Mouse (Mus musculus): Measurements from ENCODE around the gene Qsox2.

Gene Qsox2

DNA sequence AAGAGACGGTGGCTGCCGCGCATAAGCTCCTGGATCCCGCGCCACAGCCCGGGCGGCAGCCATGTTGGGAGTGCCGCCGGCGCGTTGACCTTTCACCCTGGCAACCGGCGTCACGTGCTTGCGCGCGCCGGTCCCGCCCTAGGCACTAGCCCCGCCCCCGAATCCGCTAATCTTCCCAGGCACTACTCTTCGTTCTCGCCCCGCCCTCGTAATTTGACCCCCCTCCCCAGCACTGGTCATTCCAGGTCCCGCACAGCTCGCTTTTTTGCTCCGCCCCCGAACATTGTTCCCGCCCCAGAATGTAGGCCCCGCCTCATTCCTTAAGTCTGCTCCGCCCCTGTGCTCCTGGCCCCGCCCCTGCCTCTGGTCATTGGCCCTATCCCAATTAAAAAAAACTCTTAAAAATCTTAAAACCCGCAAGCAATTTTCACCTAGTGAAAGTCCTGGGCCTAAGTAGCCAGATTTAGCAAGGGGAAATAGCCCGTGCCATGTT, at the start of gene Qsox2:
TSS of gene Qsox2 (minus strand) at position 236 of the 493 bp plus-strand sequence.
- DNase-seq (ENCODE audit: low spot score): peak; percentile 61

DNA sequence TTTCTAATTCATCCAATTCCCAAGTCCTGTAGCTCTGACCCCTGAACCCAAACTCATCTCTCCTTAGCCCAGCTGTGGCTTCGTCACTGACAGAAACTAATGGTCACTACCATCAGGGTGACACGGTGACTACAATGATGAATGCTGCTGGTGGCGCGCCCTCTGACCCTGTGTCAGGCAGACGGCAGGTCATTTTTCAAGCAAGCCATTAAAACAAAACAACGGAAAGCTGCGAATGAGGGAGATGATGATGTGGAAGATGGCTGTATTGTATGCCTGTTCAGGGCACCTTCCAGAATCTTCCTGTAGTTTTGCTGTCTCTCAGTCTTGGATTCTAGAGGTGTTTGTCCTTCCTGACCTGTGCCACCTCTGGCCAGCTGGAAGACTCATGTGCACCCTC, 49.1 kb upstream of the Qsox2 start:
- no peak for DNase-seq (ENCODE audit: low spot score)

DNA sequence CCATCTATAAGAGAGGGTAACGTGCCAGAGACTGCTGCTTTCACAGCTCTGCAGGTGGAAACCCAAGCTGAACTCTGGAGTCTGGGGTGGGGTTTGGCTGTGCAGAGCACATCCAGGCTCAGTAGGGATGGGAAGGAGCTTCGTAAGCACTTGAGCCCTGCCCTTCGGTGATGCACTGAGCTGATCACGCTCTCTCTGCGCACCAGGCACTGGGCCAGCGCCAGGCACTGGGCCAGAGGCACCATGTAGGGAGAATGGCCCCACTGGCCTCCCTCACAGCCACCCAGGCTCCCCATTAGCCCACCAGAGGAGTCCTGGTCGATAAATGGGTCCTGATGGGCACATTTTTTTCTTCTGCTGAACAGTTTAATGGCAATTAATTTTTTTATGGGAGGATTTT, 48.5 kb upstream of the Qsox2 start:
- DNase-seq (ENCODE audit: low spot score): no peak

DNA sequence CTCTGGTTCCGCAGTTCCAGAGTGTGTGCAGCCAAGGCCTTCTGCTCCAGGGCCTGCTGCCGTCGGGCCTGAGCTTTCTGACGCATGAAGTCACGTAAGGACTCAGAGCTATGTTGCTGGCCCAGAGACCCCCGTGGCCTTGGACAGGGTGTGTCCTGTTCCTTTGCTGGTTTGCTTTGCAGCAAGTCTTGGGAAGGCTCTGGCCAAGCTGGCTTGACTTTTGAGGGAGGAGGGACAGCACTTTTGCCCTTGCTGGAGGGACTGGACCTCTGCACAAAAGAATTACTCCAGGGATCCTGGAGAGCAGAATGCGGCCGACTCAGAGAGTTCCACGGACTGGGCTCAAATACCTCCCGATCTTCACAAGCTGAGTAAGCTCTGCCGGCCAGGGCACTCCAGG, 43.3 kb upstream of the Qsox2 start:
- no peak for DNase-seq (ENCODE audit: low spot score)

DNA sequence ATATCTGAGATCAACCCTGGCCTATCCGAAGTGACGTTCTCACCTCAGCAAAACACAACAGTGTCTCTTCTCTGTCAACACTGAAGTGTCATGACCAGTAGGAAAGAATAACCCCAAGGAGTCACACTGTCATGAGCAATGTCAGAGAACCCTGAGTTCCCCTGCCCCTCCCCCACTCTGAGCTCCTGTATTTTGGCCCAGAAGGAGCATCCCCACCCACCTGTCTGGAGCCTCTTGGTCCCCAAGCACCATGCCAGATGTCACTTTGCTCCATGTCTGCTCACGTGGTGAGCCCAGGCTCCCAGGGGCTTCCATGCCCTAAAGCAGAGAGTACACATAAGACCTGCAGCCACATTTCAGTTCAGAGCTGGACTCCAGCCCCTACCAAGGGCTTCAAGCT, 42.4 kb upstream of the Qsox2 start:
- DNase-seq (ENCODE audit: low spot score): no peak

DNA sequence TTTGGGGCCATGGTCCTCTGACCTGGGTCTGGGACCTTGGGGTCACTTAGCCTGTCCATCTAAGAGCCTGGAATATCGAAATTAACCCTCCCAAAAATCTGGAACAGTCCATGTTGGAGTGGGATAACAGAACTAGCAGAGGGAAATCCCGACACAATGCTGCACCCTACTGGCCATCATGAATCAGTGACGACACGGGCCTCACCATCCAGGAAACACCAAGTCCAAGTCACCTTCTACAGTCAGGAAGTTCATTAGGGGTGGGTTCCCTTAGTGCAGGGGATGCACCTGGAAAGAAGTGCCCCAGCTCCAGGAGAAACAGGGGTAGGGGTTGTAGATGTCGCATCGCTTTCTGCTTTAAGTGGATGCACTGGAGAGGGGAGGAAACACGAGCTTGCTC, 36.3 kb upstream of the Qsox2 start:
- peak; percentile 29 for DNase-seq (ENCODE audit: low spot score)

DNA sequence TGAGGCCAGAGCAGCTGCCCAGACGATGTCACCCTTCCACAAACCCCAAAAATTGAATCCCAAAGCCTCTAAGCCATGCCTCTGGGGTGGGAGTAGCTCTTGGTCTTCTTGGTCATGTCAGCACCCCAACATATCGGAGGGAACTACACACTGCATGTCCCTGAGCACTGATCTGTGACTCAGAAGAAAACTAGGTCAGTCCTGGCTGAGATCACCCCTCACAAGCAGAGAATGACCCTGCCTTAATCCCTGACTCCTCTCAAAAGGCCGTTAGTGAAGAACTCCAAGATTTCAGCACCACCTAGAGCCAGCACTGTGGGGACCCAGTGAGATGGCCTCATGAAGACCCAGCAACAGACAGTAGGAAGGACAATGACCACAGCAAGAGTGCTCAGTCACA, 30.9 kb upstream of the Qsox2 start:
- no peak for DNase-seq (ENCODE audit: low spot score)

DNA sequence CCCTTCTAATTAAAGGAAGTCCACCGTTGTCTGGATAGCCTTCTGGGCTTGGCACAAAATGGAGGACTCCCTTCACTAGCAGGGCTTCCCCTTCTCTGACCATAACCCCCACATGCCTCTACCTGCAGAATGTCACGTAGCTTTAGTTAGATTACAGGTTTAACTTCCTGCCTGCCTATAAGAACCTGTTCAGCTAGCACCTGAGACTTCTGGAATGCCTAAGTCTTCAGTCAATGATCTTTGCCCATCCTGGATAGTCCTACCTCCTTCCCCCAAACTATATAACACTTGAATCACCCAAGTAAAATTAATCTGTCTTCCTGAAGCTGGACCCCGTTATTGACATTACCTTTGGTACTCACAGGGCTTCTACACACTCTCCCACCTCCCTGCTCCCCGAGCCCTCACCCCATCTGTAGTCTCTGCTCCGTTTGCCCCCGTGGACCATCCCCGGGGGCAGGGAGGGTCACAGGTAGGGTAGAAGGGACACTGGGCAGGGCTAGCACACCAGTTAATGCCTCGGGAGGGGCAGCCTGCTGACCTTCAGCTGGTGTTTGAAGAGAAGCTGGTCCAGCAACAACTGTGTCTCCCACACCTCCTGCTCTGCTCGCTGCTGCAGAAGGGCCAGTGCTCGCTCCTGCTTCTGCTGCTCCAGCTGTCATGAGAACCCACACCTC, 28.9 kb upstream of the Qsox2 start:
- no peak for DNase-seq (ENCODE audit: low spot score)

DNA sequence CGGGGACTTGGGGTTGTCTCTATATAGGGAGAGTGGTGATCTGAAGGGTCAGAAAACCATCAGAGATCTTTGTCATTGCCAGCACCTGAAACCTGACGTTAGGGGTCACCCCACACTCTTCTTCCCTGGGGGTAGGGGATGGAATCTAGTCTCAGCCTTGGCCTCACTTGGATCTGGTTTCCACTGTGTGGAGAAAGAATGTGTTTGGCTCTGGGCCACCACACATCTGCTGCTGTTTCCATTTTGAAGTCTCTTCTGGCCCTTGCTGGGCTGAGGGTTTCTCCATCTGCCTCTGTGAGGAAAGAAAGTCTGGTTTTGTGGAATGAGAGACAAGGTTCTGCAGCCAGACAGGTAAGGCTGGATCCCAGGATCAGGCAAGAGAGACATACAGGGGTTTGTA, 27.8 kb upstream of the Qsox2 start:
- DNase-seq (ENCODE audit: low spot score): no peak

DNA sequence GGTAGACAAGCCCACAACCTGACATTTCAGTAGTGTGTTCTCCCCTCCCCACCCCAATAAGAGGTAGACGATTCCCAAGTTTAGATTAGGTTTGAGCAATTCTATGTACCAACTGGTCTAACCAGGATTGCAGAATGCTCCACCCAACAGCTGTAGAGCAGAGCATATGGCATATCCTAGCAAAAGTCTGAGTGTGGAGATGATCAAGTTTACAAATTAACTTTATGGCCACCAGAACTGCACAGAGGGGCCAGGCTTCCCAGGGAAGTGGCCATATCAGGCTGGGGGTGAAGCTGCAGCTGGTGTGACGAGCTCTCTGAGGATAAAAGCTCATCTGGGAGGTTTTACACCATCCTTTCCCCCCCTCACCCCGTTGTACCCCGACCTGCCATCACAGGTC, 27.3 kb upstream of the Qsox2 start:
- no peak for DNase-seq (ENCODE audit: low spot score)

DNA sequence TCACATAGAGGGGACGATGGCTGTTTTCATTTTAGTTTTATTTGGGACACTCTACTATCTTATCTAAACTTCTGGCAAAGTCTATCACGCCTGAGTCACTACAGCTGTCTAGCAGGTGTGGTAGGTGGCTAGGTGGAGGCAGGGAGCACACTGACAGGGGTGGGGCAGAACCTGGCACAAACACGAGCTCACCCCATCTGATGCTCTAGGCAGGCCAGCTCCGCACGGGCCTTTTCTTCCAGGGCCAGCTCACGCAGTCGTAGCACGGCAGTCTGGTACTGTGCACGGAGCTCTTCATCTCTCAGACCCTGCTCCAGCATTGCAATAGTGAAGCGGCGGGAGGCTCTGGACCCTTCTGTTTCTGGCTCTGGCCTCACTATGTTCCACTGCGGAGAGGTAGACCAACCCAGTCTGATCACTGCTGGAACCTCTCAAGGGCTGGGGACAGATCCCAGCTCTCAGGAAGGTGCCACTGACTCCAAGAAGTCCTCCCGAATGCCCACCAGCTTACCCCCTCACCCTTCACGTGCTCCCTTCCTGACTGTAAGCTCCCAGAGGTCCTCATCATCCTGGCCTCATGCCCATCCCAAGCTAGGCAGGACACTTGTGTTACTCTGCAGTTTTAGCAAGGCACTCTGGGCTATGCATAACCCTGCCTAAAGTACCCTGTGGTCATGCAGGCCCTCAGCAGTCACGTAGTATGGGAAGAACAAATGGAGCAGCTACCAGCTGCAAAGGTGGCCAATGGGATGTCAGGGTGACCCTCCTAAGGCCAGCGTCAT, 20.2 kb upstream of the Qsox2 start:
- DNase-seq (ENCODE audit: low spot score): no peak

DNA sequence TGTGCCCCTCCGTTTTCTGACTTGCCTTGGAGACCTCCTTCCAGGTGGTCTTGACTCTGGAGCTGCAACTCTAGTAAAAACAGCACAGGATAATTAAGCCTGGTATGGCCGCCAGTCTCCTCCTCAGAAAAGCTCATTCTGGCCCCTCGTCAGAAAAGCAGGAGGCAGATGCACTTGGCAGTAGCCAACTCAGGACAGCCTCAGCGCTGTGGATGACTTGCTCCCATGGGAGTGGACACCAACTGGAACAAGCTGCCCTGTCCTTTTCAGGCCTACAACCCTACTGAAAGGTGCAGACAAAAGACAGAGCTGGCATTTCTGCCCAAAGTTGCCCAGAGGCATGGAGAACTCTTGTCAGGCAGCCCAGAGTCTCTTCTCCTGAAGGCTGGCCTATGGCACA, 17.5 kb upstream of the Qsox2 start:
- DNase-seq (ENCODE audit: low spot score): no peak

DNA sequence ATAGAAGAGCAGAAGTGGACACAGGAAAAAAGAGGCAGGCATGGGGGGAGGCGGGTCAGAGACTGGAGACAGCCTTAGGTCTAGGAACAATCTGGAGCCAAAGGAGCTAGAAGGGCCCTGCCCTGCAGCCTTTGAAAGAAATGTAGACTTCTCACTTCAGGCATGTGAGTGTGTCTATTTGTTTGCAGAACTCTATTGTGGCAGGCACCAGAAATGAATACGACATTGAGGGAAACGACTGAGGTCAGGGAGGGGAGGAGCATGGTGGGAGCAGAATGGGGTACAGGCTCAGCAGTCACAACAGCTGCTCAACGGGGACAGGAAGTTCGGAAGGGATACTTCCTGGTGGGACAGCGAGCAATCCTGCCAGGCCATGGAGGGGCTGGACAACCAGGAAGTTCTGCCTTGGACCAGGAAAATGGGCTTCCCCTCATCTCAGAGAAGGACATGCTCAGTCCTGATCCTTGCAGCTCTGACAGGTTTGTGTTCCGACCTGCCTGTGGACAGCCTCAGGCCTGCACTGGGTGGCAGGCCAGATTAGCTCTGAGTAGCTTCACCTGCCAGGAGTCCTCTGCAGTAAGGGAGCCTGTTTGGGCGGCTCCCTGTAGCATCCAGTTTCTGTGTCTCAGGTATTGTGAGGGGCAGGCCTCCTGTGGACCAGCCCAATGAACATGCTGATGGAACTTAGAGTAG, 15.3 kb upstream of the Qsox2 start:
- no peak for DNase-seq (ENCODE audit: low spot score)

DNA sequence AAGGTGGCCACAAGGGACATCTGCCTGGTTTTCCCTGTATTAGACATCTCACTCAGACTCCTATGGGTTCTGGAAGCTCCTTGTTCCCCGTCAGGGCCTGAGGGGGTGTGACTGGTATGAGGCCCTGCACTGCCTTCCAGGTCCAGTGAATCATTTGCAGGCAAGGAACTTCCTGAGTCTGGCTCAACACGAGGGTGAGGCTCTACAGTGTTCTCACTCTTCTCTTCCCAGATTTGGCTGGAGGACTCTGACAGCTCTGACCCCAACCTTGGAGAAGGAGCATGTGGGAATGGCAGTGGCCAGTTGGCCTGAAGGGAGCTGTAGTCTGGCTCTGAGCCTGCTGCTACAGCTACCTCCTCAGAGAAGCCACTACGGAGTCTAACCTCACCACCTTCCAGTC, 10.2 kb upstream of the Qsox2 start:
- no peak for DNase-seq (ENCODE audit: low spot score)

DNA sequence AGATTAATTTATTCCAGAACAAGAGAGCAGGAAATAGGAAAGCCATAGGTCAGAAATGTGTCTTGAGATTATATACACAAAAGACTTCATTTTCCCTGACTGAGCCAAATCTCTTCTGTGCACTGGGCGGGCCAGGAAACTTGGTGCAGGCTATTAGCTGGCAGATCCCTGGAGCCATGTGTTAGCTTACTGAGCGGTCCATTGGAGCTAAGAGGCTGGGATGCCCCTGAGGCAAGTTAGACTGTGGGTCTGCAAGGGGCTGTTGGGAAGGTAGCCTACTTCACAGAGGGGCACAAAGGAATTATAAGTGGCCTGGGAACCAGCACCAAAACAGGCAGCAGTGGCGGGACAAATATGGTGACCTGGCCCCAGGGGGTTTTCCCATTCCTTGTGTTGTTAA, 3.5 kb upstream of the Qsox2 start:
- DNase-seq (ENCODE audit: low spot score): no peak

DNA sequence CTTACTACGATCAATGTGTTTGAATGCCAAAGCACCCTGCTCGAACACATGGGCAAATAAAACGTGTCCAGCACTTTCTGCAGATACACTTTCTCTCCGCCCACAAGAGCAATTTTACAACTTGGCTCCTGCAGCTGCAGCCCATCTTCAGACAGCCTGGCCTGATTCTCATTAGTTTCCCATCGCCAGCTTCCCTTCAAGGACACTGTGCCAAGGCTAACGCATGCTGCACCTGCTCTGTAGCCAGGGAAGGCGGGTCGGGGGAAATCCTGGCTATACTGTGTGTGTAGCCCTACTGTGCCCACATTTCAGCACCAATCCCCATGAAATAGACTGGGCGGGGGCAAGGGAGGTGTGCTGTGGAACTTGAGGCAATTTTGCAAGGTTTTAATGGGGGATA, 3.0 kb upstream of the Qsox2 start:
- no peak for DNase-seq (ENCODE audit: low spot score)

DNA sequence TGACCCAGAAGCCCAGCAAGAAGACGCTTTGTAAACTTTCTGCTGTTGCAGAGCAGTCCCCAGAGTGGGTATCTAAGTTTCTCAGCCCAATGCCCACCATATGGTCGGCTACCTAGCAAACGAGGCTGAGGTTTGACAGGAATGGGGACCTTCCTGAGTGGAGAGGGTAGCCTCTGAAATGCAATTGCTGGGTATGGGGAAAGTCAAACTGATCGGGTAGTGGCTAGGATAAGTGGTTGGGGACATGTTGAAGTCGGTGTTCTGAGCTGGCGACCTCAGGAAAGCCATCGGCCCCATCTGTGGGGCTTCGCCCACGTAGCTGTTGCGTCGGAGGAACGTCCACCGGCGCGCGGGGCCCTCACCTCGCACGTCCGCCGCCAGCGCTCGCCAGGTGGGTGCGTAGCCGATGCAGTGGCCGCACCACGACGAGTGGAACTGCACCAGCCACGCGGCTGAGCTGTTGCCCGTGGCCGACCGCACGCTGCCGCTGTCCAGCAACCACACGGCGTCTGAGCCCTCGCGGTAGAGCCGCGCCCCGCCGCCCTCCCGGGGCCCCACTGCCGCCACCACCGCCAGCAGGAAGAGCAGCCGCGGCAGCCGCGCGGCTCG, 540 bp downstream of the Qsox2 start:
- DNase-seq (ENCODE audit: low spot score): no peak

DNA sequence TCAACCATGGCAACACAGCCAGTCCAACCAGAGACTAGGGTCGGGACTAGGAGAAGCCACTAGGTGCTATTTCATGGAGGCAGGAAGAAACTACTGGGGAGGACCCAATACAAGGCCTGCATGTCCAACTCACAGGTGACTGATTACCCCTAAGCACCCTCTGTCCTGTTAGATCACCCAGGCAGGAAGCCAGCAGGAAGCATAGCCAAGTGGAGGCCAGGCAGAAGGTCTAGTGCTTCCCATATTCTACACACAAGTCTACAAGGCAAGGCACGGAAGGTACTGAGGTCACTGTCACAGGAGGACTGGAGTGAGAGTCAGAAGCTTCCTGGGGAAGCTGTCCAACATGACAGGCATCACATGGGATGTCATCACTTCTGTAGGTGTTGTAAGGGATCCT, 2.6 kb downstream of the Qsox2 start:
- DNase-seq (ENCODE audit: low spot score): no peak

DNA sequence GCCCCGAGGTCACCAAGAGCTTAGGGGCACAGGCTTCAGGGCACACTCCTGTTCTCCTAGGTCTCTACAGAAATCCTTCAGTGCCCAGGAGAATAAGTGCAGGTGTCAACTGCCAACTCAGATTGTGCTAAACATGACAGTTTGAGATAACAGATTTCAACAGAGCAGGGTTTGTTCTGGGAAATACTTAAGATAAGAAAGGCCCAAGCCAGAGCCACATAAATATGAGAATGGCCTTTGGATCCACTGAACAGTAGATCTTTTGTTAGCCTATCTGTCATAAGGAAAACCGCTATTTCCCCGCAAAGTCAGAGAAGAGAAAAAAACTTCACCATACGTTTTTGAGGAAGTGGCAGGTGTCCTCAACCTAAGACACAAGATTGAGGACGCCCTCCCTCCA, 3.1 kb downstream of the Qsox2 start:
- no peak for DNase-seq (ENCODE audit: low spot score)

DNA sequence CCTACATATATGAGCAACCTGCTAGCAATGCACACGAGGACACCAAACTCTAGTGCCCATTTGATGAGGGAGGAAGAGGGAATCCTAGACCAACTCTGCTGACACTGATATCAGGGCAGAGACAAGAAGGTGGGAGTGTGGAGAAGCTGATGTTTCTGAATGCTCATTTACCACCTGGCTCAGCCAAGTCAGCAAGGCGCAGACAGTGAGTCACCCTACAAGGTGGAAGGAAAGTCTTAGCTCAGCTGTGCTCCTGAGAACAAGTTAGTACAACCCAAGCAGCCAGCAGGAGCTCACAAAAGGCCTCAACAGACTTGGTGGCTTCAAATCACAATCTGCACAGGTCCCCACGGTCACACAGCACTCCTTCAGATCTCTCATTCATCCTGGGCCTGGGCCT, 6.0 kb downstream of the Qsox2 start:
- no peak for DNase-seq (ENCODE audit: low spot score)

DNA sequence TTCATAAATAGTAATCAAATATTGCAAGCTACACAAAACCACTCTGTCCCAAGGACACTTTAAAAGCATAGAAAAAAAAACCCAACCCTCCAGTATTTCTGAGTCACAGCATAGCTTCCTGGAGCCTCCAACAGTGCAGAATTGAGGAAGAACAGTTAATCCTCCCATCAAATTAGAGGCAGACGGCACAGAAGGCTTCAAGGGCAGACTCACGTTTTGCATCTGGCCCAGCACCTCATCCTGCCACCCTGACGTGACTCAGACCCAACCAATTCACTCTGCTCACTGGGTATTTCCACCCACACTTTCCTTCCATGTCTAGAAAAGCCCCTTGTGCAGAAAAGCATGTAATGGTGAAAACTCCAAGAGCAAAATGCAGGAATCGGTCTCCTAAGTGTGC, 7.1 kb downstream of the Qsox2 start:
- no peak for DNase-seq (ENCODE audit: low spot score)

DNA sequence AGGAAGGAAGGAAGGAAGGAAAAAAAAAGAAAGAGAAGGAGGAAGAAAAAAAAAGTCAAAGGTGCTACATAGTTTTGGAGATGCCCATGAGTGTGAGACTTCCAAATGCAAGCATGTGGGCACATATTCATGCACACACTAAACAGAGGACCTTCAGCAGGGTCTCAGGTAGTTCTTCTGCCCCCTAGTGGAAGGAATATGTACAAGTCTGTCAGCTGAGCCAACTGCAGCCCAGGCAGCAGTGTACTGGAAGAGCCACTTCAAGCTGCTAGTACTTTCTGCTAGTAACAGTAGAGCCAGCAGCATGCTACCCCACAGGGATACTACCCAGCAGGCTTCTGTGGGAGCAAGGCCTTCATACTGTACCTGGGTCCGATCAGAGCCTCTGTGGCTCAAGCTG, 9.5 kb downstream of the Qsox2 start:
- peak; percentile 56 for DNase-seq (ENCODE audit: low spot score)

DNA sequence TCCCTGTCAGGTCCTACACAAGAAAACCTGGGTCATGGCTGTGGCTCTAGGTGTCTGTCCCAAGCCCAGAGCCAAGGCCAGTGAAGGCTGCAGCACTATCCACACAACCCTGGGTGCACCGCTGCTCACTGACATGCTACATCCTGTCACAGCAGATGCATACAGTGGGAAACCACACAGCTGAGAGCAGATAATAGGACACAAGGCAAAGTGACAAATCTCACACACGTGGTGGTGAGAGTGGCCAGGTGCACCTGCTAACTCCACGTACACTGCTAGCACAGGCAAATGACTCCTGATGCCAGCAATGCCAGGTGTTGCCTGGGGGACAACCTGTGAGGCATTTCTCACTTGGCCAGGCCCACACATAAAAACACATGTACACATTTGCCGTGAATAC, 12.1 kb downstream of the Qsox2 start:
- DNase-seq (ENCODE audit: low spot score): no peak
